Mouse (Mus musculus): ENCODE data around the gene Atxn7.

- TF ChIP-seq CTCF (IDR thresholded peaks at IDR 0.05; ENCODE audit: low read depth) (no peak), EP300 (IDR thresholded peaks at IDR 0.05; ENCODE audit: low read depth) (no peak)
These were observed 140.1 kb downstream of the Atxn7 start for GRCm38 (mm10) chr14:14101296-14101695.
